Mouse (Mus musculus) megakaryocyte-erythroid progenitor cell, adult 5-6 weeks (primary cell): ENCODE results near the gene Gstm7. TPM values are rescaled to one million over a fixed set of nuclear protein-coding genes. Genes with fewer than 3 reads are reported as not detected.

Experiments used
- ATAC-seq: replicated peaks from 2 replicates; pipeline ENCODE4 v1.8.0; 2016; ENCODE audit warnings: mild to moderate bottlenecking, inconsistent platforms; ENCODE audit not compliant: severe bottlenecking, poor library complexity, low FRiP score, low TSS enrichment
- total RNA-seq, 2 experiments: library from RNA; stranded (forward) in 1 of 2; stranded (reverse) in 1 of 2; fragments of 200-1000, 215-1000 nt in 1 of 2; fragments of >200 nt in 1 of 2; fragmentation: Nextera tagmentation in 1 of 2; gene quantifications; 2 replicates each; pipeline ENCODE4 v1.2.3; 2014 to 2017

Gene Gstm7
- total RNA-seq, 2 experiments from 2014 or later, result 6.3 TPM; not detected in 1

- 0 out of 2 replicates have a peak, but pooled peaks have one; percentile 10 for ATAC-seq
These were observed 8.2 kb upstream of the Gstm7 start for GRCm38 (mm10) chr3:107939830-107940229.

GRCm38 (mm10) chr3:107939403-107939802 lies 7.8 kb upstream of the Gstm7 start:
- ATAC-seq, result peak; percentile 71

GRCm38 (mm10) chr3:107935888-107936287 lies 4.3 kb upstream of the Gstm7 start:
- no peak for ATAC-seq

- no peak for ATAC-seq
These were observed 3.7 kb upstream of the Gstm7 start for GRCm38 (mm10) chr3:107935268-107935667.

DNA sequence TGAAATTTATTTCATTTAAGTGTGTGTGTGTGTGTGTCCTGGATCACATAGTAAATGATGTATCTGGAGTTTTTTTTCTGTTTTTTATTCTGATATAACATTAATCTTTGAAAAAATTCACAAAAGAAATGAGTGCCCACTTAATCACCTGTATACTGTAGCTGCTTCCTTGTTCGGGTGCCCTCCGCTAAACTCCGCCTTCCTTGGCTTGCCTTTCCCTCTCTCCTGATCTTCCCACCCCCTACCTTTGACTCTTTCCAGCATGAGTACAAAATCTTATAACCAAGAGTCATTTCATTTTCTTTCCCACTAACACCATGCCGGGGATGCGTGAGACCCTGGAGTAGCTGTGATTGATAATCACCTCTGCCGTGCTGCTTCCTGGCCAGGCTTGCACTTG lies 511 bp upstream of the Gstm7 start:
- ATAC-seq, result no peak

DNA sequence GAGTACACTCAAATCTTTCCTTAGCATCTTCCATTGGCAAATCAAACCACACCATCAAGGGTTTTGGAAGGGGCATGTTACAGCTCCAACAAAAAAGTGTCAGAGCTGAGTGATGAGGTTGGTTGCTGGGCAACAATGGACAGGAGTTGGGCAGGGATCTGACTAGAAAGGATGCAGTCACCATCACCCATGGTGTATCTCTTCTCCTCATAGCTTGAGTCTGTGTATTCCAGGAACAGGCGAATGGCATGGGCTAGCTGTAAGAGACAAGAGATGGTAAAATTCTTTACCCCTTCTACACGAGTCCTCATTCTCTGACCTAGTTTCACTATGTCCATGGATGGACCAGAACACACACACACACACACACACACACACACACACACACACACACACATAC lies 483 bp downstream of the Gstm7 start:
- ATAC-seq, result no peak

DNA sequence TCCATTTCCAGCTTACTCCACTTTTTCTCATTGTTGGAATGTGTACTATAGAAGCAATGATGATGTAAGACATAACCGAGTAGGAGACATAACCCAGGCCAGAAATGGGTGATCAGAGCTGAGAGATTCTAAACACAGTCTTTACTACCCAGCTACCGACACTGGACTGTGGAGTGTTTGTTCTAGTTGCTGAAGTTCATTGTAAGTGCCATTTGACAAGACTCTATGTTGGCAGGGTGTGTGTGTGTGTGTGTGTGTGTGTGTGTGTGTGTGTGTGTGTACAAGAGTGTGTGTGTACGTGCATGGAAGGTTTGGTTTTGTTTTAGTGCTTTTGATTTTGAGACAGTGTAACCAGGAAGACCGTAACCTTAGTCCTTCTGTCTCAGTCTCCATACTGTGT lies 1.9 kb downstream of the Gstm7 start:
- no peak for ATAC-seq

DNA sequence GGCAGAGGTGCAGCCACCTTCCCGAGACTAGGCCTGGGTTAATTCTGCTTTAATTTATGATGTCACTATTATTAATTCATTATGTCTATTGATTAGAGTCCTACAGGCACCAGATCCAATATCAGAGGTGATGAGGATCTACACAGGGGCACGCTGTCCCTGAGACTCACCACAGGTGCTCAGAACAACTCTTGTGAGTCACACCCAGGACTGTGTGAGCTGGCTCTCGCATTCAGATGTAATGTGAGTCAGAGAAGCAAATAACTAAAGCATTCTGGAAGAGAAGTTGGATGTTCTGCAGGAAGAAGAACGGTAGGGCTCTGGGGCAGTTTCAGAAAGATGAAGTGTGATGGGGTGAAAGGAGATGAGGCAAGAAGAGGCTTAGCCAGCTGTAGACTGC lies 2.4 kb downstream of the Gstm7 start:
- no peak for ATAC-seq

DNA sequence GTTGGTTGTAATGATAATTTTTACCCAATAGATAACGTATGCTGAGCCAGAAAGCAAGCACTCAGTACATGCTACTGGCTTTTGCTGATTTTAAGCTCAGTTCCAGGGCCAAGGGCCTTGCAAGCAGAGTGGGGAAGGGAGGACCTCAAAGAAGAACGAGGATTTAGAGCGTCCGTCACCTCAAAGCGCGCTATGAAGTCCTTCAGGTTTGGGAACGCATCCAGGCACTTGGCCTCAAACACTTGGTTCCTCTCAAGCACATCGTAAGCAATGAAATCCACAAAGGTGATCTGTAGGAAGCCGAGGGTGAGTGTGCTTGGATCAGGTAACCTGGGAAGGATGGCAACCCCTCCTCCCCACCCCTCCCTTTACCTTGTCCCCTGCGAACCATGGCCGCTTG lies 2.9 kb downstream of the Gstm7 start:
- ATAC-seq, result no peak

DNA sequence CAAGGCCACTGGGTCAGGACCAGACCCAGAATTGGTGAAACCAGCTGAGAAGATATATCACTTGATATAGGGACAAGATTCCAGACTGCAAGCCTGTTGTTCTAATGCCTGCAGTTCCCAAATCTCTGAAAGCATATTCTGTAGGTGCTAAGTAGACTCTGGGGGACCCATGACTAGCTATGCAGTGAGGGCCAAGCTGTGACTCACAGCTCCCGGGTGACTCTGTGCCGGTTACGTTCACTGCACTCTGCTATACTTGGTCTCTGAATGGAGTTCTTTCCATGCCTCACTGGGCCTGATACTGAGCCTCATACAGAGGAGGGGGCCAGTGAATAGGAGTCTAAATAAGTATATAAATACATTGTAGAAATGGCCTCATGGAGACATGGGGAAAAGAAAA lies 3.8 kb downstream of the Gstm7 start:
- no peak for ATAC-seq

DNA sequence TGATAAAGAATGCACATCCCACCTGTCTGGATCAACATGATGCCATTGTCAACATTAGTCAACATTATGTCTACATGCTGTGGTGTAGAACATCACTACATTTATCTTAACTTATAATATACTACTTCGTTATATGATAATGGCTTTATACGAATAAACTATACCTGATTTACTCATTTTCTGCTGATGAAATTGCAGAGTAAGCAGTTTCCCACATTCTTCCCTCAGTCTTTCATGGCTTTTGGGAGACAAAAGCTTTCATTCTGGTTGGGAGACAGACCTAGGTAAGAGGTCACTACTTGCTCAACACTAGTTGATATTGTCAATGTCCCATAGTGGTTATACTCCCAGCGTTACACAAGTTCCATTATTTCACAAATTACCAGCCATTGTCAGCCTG lies 6.3 kb downstream of the Gstm7 start:
- no peak for ATAC-seq

- ATAC-seq, result no peak
These were observed 11.3 kb downstream of the Gstm7 start for GRCm38 (mm10) chr3:107920348-107920747.

DNA sequence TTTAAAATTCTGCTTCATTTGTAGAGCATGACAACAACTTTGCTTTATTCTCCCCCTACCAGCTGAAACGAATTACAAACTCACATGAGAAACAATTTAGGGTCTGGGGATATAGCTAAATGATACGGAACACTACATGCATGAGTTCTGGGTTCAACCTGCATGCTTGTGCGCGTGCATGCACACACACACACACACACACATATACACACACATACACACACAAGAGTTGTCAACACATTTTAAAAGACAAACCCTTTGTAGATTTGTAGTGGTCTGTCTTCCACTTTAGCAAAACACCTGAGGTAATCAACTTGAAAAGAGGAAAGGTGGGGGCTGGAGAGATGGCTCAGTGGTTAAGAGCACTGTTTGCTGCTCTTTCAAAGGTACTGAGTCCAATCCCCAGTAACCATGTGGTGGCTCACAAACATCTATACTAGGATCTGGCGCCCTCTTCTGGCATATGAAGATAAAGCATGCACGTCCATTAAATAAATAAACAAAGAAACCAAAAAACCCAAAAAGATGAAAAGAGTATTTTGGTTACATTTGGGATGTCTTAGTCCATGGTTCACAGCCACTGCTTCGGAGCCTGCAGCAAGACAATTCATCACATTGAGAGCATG lies 13.7 kb downstream of the Gstm7 start:
- ATAC-seq, result peak; percentile 78

- peak; percentile 57; the same call in 1 of the 2 replicates for ATAC-seq
These were observed 14.5 kb downstream of the Gstm7 start for GRCm38 (mm10) chr3:107917097-107917496.

GRCm38 (mm10) chr3:107916674-107917073 lies 14.9 kb downstream of the Gstm7 start:
- ATAC-seq, result no peak

DNA sequence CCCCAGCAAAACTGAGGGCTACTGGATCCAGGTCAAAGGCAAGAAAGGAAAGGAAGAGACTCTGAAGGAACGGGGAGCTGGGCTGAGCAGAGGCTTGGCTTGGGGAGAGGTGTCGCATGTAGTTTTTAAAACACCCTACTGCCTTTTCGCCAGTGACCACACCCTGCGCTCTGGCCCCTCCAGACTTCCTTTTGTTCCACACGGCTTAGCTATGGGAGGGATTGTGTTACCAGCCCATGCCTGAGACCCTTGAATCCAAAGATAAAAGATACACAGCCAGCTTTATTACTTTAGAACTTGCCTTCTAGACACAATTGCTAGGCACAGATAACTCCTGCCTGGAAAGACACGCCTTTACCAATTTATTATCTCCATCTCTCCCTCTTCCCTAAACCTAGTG lies 25.7 kb downstream of the Gstm7 start:
- ATAC-seq, result peak; percentile 45

GRCm38 (mm10) chr3:107900955-107901673 lies 30.5 kb downstream of the Gstm7 start:
- ATAC-seq, result no peak

GRCm38 (mm10) chr3:107898691-107899090 lies 32.9 kb downstream of the Gstm7 start:
- no peak for ATAC-seq

DNA sequence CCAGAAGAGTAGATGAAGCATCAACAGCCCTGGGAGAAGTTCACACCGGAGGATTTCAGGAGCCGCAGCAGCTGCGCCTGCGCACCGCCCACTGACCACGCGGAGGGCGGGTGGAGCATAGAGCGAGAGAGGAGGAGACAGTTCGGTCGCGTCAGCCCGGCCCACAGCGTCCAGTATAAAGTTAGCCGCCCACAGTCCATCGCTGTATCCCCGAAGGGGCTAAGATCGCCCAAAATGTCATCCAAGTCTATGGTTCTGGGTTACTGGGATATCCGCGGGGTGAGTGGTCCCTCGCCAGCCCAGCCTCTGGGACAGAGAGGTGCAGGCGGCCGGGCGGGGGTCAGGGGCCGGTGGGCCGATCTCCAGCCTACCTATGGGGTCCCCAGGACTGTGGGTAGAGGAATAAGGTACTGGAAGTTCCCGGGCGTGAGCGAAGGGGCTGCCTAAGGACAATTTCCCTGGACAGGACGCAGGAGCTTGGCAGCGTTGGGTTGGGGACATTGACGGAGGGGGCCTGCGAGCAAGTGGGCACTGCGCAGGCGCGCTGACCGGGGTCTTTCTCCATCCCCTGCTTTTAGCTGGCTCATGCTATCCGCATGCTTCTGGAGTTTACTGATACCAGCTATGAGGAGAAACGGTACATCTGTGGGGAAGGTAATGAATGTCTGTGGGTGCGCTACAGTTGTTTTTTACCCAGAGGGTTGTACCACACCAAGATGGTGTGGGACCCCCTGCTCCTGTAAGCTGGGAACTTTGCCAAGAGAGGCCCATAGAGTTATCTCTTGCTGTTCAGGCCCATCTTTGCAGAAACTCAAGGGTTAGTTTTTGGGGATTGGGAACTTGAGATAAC lies 35.7 kb downstream of the Gstm7 start, which contains the start of gene Gstm5:
Gene Gstm5 (plus strand): TSS at position 102 of the 850 bp plus-strand sequence.
- peak; percentile 89 for ATAC-seq

DNA sequence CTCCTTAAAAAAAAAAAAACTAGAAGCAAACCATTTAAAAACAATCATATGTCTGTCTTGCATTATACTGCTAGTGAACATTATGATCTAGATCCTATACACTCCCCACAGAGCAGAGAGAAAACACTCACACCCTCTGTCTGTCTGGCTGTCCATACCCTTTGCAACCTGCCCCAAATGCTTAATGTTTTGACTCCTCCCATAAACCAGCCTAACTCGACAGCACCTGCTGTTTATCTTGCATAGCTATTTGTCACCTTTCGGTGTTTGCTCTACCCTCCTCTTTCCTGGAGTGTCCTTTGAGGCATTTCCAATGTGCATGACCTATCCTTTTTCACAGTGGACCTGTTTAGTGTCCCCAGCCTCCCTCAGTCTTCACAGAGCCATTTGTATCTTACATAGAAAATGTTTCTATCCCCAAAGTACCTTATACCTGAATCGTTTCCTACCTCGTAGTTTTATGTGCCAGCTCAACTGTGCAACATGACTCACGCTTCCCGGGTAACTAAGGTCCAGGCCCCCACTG lies 36.4 kb downstream of the Gstm7 start:
- ATAC-seq, result peak; percentile 40
